ENCODE assay signal across 28 mouse cellular contexts in the genomic region with DNA sequence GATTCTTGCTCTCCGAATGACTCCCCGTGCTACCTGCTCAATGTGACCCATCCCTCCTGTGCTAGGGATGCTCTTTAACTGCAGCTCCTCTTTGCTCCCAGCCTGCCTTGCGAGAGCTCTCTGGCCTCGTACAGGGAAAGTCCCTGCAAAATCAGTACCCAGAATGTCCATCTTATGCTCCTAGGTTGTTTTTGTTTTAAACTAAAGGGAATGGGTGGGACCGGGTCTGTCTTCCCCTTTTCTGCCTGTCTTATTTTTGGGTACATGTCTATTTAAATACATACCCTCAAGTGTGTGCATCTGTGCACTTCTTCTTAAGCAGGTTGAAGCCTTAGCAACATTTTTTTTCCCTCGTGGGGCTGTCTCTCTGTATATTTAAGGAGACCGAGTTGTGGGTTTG.
DNase-seq lines count a peak whose midpoint lies in the region; ATAC-seq and TF ChIP-seq lines count a peak whose summit lies in the region.
"Had no signal": no experiment of that assay in that cellular context is flagged by ENCODE, and none has a peak within 500 bp of the region (broad histone marks: within the 10 kb centered on the region; RNA-seq: fewer than 3 reads in every experiment).

No protein-coding gene starts in this region.

- H3K4me2 ChIP-seq in intestine, embryonic 16.5 days (ENCODE audit: low read depth, low read length), result no peak overlapping the region
- H3K4me2 ChIP-seq in midbrain, embryonic 15.5 days, result no peak overlapping the region
- H3K4me2 ChIP-seq: heart, embryonic 12.5 days; hindbrain, embryonic 13.5 days; liver, embryonic 15.5 days; lung, embryonic 14.5 days; midbrain, embryonic 11.5 days had no signal

- peaks cover 58% of the 10 kb centered on the region for H3K36me3 ChIP-seq in heart, adult 2 months (ENCODE audit: control insufficient read depth, insufficient read depth, low read length)
- H3K36me3 ChIP-seq in thymus, adult 2 months (ENCODE audit: control insufficient read depth, insufficient read depth, low read length), result peaks cover 100% of the 10 kb centered on the region
- H3K36me3 ChIP-seq in intestine, embryonic 16.5 days (ENCODE audit: control insufficient read depth, insufficient read depth, low read length), result no peaks in the 10 kb centered on the region; the same call in 1 of the 2 replicates
- H3K36me3 ChIP-seq in midbrain, embryonic 15.5 days (replicated peaks), result no peaks in the 10 kb centered on the region
- H3K36me3 ChIP-seq: hindbrain, embryonic 13.5 days had no signal

- no peak overlapping the region for H3K4me3 ChIP-seq in heart, adult 2 months
- H3K4me3 ChIP-seq in thymus, adult 2 months (ENCODE audit: control insufficient read depth, insufficient read depth, low read length), result no peak overlapping the region
- no peak overlapping the region for H3K4me3 ChIP-seq in intestine, embryonic 16.5 days (ENCODE audit: low read length)
- no peak overlapping the region for H3K4me3 ChIP-seq in midbrain, embryonic 15.5 days
- H3K4me3 ChIP-seq: heart, embryonic 12.5 days; hindbrain, embryonic 13.5 days; liver, embryonic 15.5 days had no signal

- H3K27ac ChIP-seq in heart, adult 2 months, result no peak overlapping the region; the same call in 1 of the 2 replicates
- peak overlapping the region; percentile 5; the same call in 1 of the 2 replicates for H3K27ac ChIP-seq in thymus, adult 2 months (ENCODE audit: control insufficient read depth, insufficient read depth, low read length)
- H3K27ac ChIP-seq in intestine, embryonic 16.5 days (ENCODE audit: low read length), result no peak overlapping the region
- no peak overlapping the region for H3K27ac ChIP-seq in midbrain, embryonic 15.5 days
- H3K27ac ChIP-seq: hindbrain, embryonic 13.5 days; kidney, postnatal 0 days; liver, embryonic 15.5 days; stomach, postnatal 0 days had no signal

- peaks cover 16% of the 10 kb centered on the region for H3K4me1 ChIP-seq in heart, adult 2 months (ENCODE audit: control insufficient read depth, insufficient read depth, low read length)
- H3K4me1 ChIP-seq in thymus, adult 2 months (replicated peaks; ENCODE audit: control insufficient read depth, insufficient read depth, low read length), result peaks cover 53% of the 10 kb centered on the region
- H3K4me1 ChIP-seq in intestine, embryonic 16.5 days (ENCODE audit: control insufficient read depth, insufficient read depth, low read length), result no peaks in the 10 kb centered on the region
- H3K4me1 ChIP-seq in midbrain, embryonic 15.5 days, result no peaks in the 10 kb centered on the region
- H3K4me1 ChIP-seq: hindbrain, embryonic 13.5 days had no signal

- WGBS in heart, adult 2 months, result 71% methylated on average over 7 of the region's 7 CpGs
- 80% methylated on average over 7 of the region's 7 CpGs for WGBS in thymus, adult 2 months
- 91% methylated on average over 7 of the region's 7 CpGs for WGBS in intestine, embryonic 16.5 days
- WGBS in midbrain, embryonic 15.5 days, result 89% methylated on average over 7 of the region's 7 CpGs

- TF ChIP-seq POLR2A in heart, adult 2 months (IDR thresholded peaks at IDR 0.05; ENCODE audit: insufficient read depth, low read depth, low read length), result no peak
- no peak for TF ChIP-seq POLR2A in thymus, adult 2 months (IDR thresholded peaks at IDR 0.05; ENCODE audit: control insufficient read depth, extremely low read depth, insufficient read depth, low read length, poor library complexity)

- H3K79me2 ChIP-seq in heart, adult 2 months (replicated peaks; ENCODE audit: control insufficient read depth, insufficient read depth, low read length), result peaks cover 2% of the 10 kb centered on the region; the same call in 1 of the 2 replicates

- H3K9ac ChIP-seq in heart, adult 2 months (ENCODE audit: low read depth, low read length), result no peak overlapping the region
- H3K9ac ChIP-seq in intestine, embryonic 16.5 days (ENCODE audit: low read depth, low read length), result no peak overlapping the region
- H3K9ac ChIP-seq in midbrain, embryonic 15.5 days, result no peak overlapping the region
- H3K9ac ChIP-seq: heart, embryonic 12.5 days; hindbrain, embryonic 13.5 days; liver, embryonic 15.5 days; lung, embryonic 14.5 days had no signal

- intact Hi-C loops in heart, adult 2 months (cut with DNase I), result no loop called here

- no peak for TF ChIP-seq CTCF in heart, adult 2 months (IDR thresholded peaks at IDR 0.05)
- no peak for TF ChIP-seq CTCF in thymus, adult 2 months (IDR thresholded peaks at IDR 0.05; ENCODE audit: borderline replicate concordance, control insufficient read depth, extremely low read depth, insufficient read depth, low read length, poor library complexity)

- no peak for TF ChIP-seq EP300 in heart, adult 2 months (IDR thresholded peaks at IDR 0.05; ENCODE audit: insufficient read depth, low read depth, low read length)

- no peaks in the 10 kb centered on the region for H3K9me3 ChIP-seq in intestine, embryonic 16.5 days (ENCODE audit: control insufficient read depth, low read length)
- no peaks in the 10 kb centered on the region for H3K9me3 ChIP-seq in midbrain, embryonic 15.5 days
- H3K9me3 ChIP-seq: heart, embryonic 12.5 days; hindbrain, embryonic 13.5 days; liver, embryonic 15.5 days had no signal

- DNase-seq in heart, adult 11 months, result peak; percentile 88
- DNase-seq in heart, adult 2 months, result no peak
- DNase-seq in thymus, adult 2 months, result no peak
- DNase-seq in thymus, postnatal 4 days, result no peak
- no peak for DNase-seq in lung, postnatal 36 days
- DNase-seq: adrenal gland, postnatal 14 days; cerebellum, adult 11 months; cerebellum, adult 9-10 months; cerebellum, postnatal 36 days; gastrocnemius, postnatal 25 days; heart, adult 18-20 months; heart, postnatal 4 days; kidney, adult 18-20 months; kidney, postnatal 4 days; layer of hippocampus, adult 9-11 months; lung, embryonic 14.5 days; lung, postnatal 14 days; right cerebral cortex, postnatal 4 days had no signal

- H3K27me3 ChIP-seq in heart, adult 2 months (ENCODE audit: control insufficient read depth, insufficient read depth, low read length), result no peaks in the 10 kb centered on the region
- H3K27me3 ChIP-seq in thymus, adult 2 months (ENCODE audit: control insufficient read depth, insufficient read depth, low read length), result no peaks in the 10 kb centered on the region
- H3K27me3 ChIP-seq in intestine, embryonic 16.5 days (replicated peaks; ENCODE audit: control insufficient read depth, insufficient read depth, low read length), result no peaks in the 10 kb centered on the region
- H3K27me3 ChIP-seq in midbrain, embryonic 15.5 days (replicated peaks), result no peaks in the 10 kb centered on the region
- H3K27me3 ChIP-seq: heart, embryonic 12.5 days; liver, embryonic 15.5 days had no signal

- peak; percentile 59; the same call in 1 of the 2 replicates for ATAC-seq in monocyte, adult 5-6 weeks (replicated peaks; ENCODE audit: insufficient number of reproducible peaks, low FRiP score, low TSS enrichment, poor library complexity, severe bottlenecking)
- ATAC-seq in intestine, embryonic 16.5 days, result no peak
- ATAC-seq in midbrain, embryonic 15.5 days (replicated peaks), result no peak
- ATAC-seq: forebrain, embryonic 14.5 days had no signal
